Mouse (Mus musculus) hindbrain, embryonic 13.5 days (tissue): ENCODE data around the gene 1700021F05Rik. TPM values are rescaled to one million over a fixed set of nuclear protein-coding genes. Genes with fewer than 3 reads are reported as not detected.

Source experiments
- ATAC-seq: fragments of 200-750 bp; cut with Nextera tagmentation; 2 replicates; pipeline ENCODE4 v1.8.0; 2017; ENCODE audit warnings: moderate TSS enrichment; ENCODE audit not compliant: low FRiP score
- H3K27ac ChIP-seq: fragments of 300-500 bp; sonication (generic); 2 replicates; pipeline ENCODE4 v1.5.1; 2015; ENCODE audit warnings: inconsistent platforms, mild to moderate bottlenecking, moderate library complexity
- H3K27me3 ChIP-seq: fragments of 300-500 bp; sonication (generic); 2 replicates; pipeline ENCODE4 v1.6.1; 2015; ENCODE audit warnings: mild to moderate bottlenecking, inconsistent platforms
- H3K36me3 ChIP-seq: fragments of 300-500 bp; sonication (generic); 2 replicates; pipeline ENCODE4 v1.6.1; 2015; ENCODE audit warnings: mild to moderate bottlenecking, inconsistent platforms
- H3K4me1 ChIP-seq: fragments of 300-500 bp; sonication (generic); replicated peaks from 2 replicates; pipeline ENCODE4 v1.6.1; 2015; ENCODE audit warnings: inconsistent platforms
- H3K4me2 ChIP-seq: fragments of 300-500 bp; sonication (generic); 2 replicates; pipeline ENCODE4 v1.6.1; 2015; ENCODE audit warnings: inconsistent platforms, mild to moderate bottlenecking, moderate library complexity
- H3K4me3 ChIP-seq: fragments of 300-500 bp; sonication (generic); 2 replicates; pipeline ENCODE4 v1.5.1; 2015; ENCODE audit warnings: mild to moderate bottlenecking, inconsistent platforms
- H3K9ac ChIP-seq: fragments of 300-500 bp; sonication (generic); 2 replicates; pipeline ENCODE4 v1.6.1; 2015; ENCODE audit warnings: mild to moderate bottlenecking, inconsistent platforms
- H3K9me3 ChIP-seq: fragments of 300-500 bp; sonication (generic); 2 replicates; pipeline ENCODE4 v1.6.1; 2016; ENCODE audit warnings: inconsistent platforms
- WGBS: fragments of 180-500 bp; shearing (Covaris S2); methylation state at CpG from one replicate; pipeline ENCODE4 v1.1.7; 2015; 5-methylcytosine and 5-hydroxymethylcytosine counted together
- polyA plus RNA-seq: library from polyadenylated mRNA; unstranded; fragments of >200 nt; fragmentation: Nextera tagmentation; extraction: Ambion mirVana; gene quantifications from 2 replicates; pipeline ENCODE4 v1.2.1, GENCODE M21; 2015

1700021F05Rik gene
- polyA plus RNA-seq: 65.5 and 69.7 TPM in 2 replicates

DNA sequence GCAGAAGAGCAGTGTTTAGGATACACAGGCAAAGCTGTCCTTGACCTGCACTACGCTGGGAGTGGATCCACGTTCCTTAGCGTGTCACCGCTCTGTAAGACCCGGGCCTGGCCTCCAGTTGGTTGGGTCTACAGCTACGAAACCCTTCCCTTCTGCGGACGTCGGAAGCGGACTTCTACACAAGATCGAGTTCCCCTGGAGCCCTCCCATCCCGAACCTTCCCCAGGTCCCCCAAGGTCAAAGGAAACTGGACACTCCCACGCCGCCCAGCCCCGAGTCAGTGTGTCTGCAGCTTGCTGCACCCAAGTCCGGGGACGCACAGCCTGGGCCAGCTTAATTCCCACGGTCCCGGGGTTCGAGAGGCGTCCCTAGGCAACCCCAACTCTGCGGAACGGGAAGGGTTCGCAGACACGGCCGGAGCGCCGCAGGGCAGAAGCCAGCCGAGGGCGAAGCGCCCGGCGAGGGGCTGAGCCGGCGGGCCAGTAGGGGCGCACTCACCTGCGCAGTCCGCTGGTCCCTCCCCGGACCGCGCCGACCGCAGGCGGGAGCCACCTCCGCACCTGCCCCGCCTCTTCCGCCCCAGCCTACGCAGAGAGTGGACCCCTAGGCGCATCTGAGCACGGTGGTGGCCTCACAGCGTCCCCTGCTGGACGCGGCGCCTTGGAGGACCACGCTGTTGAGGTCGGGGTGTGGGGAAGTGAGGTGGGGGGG is at the start of gene 1700021F05Rik:
Gene 1700021F05Rik, minus strand, starts transcription at position 553 of the 711 bp plus-strand sequence.
- Histone ChIP-seq H3K9ac (peak within 1 kb of the TSS; percentile 92), H3K36me3 (peaks cover 9% of the 10 kb centered on the region), H3K4me1 (peaks cover 21% of the 10 kb centered on the region), H3K27me3 (no peaks in the 10 kb centered on the region), H3K27ac (peak within 1 kb of the TSS; percentile 83), H3K4me3 (peak within 1 kb of the TSS; percentile 88), H3K4me2 (peak within 1 kb of the TSS; percentile 59), H3K9me3 (no peaks in the 10 kb centered on the region)
- WGBS: under 1% methylated on average over 47 of the region's 56 CpGs
- peak; percentile 99 for ATAC-seq

DNA sequence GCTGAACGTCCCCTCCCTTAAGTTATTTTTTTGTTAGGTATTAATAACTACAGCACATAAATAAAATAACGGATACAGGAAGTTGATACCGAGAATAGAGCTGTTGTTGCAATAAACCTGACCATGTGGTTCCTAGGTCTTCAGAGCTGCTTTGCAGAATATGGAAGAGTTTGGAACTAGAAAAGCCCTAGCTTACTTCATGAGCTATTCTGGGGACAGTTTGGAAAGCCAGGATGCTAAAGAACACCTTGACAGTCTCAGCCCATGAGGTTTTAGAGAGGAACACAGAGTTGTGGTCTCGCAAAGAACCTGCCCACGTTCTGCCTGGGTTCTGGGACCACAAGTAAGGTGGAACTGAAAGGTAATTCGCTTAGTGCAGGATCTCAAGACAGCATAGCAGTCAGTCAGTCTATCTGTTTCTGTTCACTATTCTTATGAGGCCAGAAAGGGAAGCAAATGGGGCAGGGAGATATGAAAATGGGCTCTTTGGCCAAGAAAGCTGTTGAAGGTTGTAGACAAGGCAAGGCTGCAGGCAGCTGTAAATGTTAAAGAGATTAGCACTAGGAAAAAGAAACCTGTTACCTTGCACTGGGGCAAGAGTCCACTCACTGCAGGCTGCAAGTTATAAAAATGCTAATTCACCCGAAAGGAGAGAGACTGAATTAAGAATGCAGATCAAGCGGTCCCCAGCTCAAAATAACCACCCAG is 47.8 kb upstream of the 1700021F05Rik start:
- Histone ChIP-seq H3K27ac (no peak overlapping the region), H3K36me3 (peaks cover 21% of the 10 kb centered on the region), H3K4me1 (peaks cover 7% of the 10 kb centered on the region), H3K9ac (no peak overlapping the region), H3K4me3 (no peak overlapping the region), H3K9me3 (no peaks in the 10 kb centered on the region), H3K4me2 (no peak overlapping the region), H3K27me3 (no peaks in the 10 kb centered on the region)
- WGBS: 69% methylated on average over 8 of the region's 8 CpGs
- no peak for ATAC-seq

DNA sequence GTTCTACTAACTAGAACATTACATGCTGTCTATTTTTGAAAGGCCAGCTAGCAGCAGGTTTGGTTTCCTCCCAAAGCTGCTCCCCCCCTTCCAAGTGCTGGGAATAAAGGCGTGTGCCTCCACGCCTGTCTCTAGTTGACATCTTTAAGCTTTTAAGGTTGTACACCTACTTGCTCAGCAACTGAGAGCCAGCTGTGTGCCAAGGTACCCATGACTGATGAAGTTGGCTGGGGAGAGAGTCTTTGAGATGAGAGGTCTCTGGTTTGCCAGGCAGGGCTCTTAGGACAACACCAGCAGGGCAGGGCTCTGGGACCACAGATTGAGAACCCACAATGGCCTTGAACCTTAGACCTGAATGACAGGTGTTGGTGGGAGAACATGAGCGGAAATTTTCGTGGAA is 43.7 kb upstream of the 1700021F05Rik start:
- Histone ChIP-seq H3K27ac (no peak overlapping the region), H3K4me3 (no peak overlapping the region), H3K9me3 (no peaks in the 10 kb centered on the region), H3K9ac (no peak overlapping the region), H3K4me2 (no peak overlapping the region), H3K36me3 (peaks cover 41% of the 10 kb centered on the region), H3K4me1 (peaks cover 21% of the 10 kb centered on the region), H3K27me3 (no peaks in the 10 kb centered on the region)
- ATAC-seq: no peak
- WGBS: 94% methylated on average over 4 of the region's 4 CpGs

DNA sequence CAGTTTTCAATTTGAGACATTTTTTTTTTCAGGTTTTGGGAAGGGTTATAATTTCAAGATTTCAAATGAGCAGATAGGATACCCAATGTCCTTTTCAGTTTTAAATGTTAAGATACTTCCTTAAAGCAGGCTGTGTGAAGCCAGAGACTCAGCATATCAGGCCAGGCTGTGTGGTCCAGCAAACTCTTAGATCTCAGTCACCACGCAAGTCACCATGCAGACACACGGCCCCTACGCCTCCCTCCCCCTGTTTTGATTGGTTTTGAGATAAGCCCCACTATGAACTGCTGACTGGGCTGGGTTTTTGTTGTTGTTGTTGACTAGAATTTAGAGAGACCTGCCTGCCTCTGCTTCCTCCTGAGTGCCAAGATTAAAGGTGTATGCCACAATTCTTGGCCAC is 40.5 kb upstream of the 1700021F05Rik start:
- peak overlapping the region; percentile 99 for H3K9ac ChIP-seq
- peaks cover 36% of the 10 kb centered on the region for H3K36me3 ChIP-seq
- H3K4me2 ChIP-seq: peak overlapping the region; percentile 64
- H3K9me3 ChIP-seq: no peaks in the 10 kb centered on the region
- peak overlapping the region; percentile 86 for H3K4me3 ChIP-seq
- 25% methylated on average over 3 of the region's 3 CpGs for WGBS
- ATAC-seq: no peak
- peaks cover 27% of the 10 kb centered on the region for H3K4me1 ChIP-seq
- no peaks in the 10 kb centered on the region for H3K27me3 ChIP-seq
- peak overlapping the region; percentile 99 for H3K27ac ChIP-seq

DNA sequence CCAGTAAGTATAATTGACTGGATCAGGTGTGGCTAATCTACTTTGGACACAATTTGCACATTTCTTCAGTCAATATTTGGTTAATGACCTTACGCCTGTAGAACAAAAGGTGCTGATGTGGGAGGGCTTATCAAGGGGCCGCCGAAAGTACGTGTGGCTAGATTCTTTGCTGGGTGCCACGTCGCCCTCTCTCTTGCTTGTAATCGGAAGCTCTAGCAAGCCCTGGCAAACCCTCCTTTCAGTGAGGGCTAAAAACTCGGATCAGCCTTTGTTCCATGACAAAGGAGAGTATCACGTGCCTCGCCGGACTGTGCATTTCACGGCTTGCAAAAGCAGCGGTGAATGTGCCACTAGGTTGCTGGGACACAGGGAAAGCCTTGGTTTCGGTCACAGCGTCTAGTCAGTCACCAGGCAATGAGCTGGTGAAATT is 39.9 kb upstream of the 1700021F05Rik start:
- H3K27ac ChIP-seq: peak overlapping the region; percentile 99
- peak; percentile 40 for ATAC-seq
- WGBS: under 1% methylated on average over 15 of the region's 15 CpGs

DNA sequence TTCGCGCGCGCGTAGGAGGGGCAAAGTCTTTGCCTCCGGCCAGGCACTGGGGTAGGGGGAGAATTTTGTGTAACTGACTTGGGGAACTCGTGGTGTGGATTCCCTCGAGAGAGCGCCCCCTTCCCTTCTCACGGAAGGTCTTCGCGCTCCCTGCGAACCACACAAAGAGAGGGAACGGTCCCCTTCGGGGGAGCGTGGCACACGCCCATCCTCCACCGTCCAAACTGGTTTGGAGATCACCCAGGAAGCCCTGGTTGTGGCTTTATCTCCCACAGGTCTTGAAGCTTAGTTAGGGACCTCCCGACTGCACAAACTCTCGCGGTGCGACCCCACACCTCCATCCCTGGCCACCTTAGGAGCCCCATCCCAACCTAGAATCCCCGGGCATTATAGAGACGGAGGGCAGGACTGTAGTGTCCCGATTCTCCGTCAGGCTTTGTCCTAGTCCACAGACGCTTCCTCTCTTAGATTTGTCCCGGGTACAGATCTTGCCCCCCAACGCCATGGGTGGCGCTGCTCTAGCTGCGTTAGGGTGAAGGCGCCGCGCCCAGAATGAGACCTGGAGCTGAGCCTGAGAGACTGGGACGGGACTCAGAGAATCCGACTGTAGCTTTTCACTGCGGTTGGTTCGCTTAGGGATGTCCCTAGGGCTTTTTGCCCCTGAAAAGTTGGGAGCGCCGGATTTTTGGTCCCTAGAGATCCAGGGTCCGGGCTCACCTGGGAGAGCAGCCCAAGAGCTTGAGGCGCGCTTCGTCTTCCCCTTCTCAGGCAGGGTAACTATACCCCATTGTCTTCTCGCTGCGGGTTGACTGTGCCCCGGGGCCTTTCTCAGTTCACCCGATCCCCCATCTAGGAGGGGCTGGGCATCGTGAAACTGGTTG is 38.8 kb upstream of the 1700021F05Rik start:
- Histone ChIP-seq H3K4me3 (peak overlapping the region; percentile 86), H3K27ac (peak overlapping the region; percentile 99), H3K9ac (peak overlapping the region; percentile 99), H3K9me3 (no peaks in the 10 kb centered on the region), H3K4me2 (peak overlapping the region; percentile 64), H3K27me3 (no peaks in the 10 kb centered on the region), H3K4me1 (peaks cover 27% of the 10 kb centered on the region), H3K36me3 (peaks cover 30% of the 10 kb centered on the region)
- under 1% methylated on average over 49 of the region's 49 CpGs for WGBS
- ATAC-seq: peak; percentile 51

More for the DNA sequence above, 39.9 kb upstream of the 1700021F05Rik start:
- H3K4me2 ChIP-seq: peak overlapping the region; percentile 64
- peak overlapping the region; percentile 99 for H3K9ac ChIP-seq
- peak overlapping the region; percentile 86 for H3K4me3 ChIP-seq
- H3K36me3 ChIP-seq: peaks cover 36% of the 10 kb centered on the region
- no peaks in the 10 kb centered on the region for H3K27me3 ChIP-seq
- H3K4me1 ChIP-seq: peaks cover 27% of the 10 kb centered on the region
- no peaks in the 10 kb centered on the region for H3K9me3 ChIP-seq

DNA sequence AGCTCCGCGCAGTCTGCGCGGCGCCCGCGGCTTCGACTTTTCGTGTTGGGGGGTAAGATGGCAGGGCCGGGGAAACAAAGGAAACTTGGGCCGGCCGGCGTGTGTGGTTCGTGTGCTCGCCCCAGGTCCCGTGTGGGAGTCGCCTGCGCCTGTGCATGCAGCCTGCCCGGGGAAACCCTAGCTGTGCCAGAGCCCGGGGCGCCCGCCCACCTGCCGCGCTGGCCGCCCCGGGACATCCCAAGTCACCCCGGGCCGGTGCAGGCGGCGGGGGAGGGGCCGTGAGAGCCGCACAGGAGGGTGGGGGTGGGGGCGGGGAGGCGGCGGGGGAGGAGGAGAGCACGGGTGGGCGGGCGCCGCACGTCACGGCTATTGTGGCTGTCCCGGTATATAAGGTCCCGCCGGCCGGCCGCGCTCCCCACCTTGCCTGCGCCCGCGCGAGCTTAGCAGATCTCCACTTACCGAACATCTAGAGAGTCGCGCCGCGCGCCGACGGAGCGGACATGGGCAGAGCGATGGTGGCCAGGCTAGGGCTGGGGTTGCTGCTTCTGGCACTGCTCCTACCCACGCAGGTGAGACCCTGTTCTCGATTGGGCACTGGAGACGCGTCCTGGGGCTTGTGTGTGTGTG is 38.1 kb upstream of the 1700021F05Rik start:
- Histone ChIP-seq H3K27ac (peak overlapping the region; percentile 99), H3K4me1 (peaks cover 27% of the 10 kb centered on the region), H3K9me3 (no peaks in the 10 kb centered on the region), H3K9ac (peak overlapping the region; percentile 99), H3K4me2 (peak overlapping the region; percentile 64), H3K27me3 (no peaks in the 10 kb centered on the region), H3K4me3 (peak overlapping the region; percentile 86), H3K36me3 (peaks cover 22% of the 10 kb centered on the region)
- under 1% methylated on average over 51 of the region's 65 CpGs for WGBS
- ATAC-seq: peak; percentile 90

DNA sequence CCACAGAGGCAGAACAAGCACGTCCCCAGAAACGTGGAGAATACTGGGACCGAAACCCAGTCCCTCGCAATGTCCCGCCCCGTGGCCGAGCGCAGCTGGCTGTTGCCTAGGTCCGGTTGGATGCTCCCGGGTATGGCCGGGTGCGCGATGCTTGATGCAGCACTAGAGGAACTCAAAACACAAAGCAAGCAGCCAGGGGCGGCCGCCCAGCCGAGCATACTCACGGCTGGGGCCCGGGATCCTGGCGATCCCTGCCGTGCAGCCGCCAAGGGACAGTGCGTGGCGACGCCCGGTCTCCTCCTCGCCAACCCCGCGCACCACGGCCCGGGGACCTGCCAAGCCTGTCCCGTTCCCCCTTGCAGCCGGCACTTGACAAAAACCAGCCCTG is 37.6 kb upstream of the 1700021F05Rik start:
- WGBS: under 1% methylated on average over 32 of the region's 32 CpGs
- H3K9me3 ChIP-seq: no peaks in the 10 kb centered on the region

DNA sequence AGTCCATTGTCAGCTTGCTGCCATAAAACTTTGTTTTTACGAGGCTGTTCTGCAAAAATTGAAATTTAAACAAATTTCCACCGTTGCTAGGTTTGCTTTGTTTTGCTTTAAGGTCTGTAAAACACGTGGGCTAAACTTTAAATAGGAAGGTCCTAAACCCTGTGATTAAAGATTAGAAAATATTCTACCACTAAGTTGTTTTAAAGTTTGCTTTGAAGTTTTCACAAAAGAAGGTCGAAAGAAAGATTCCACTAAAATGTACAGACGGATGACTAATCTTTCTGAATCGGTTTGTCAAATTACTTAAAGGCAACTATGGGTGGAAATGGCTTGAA is 37.2 kb upstream of the 1700021F05Rik start, which contains the start of gene Cd24a:
Gene Cd24a, plus strand, starts transcription at position 288 of the 335 bp plus-strand sequence.
- Histone ChIP-seq H3K9me3 (no peaks in the 10 kb centered on the region), H3K9ac (peak within 1 kb of the TSS; percentile 99), H3K36me3 (peaks cover 13% of the 10 kb centered on the region), H3K27me3 (no peaks in the 10 kb centered on the region), H3K4me2 (peak within 1 kb of the TSS; percentile 64), H3K4me1 (peaks cover 27% of the 10 kb centered on the region), H3K27ac (peak within 1 kb of the TSS; percentile 99), H3K4me3 (peak within 1 kb of the TSS; percentile 86)
- ATAC-seq: no peak
- 2% methylated on average over 6 of the region's 6 CpGs for WGBS

More for the DNA sequence above, 37.6 kb upstream of the 1700021F05Rik start:
- H3K4me1 ChIP-seq: peaks cover 27% of the 10 kb centered on the region
- peak overlapping the region; percentile 64 for H3K4me2 ChIP-seq
- peak overlapping the region; percentile 86 for H3K4me3 ChIP-seq
- peaks cover 17% of the 10 kb centered on the region for H3K36me3 ChIP-seq
- no peaks in the 10 kb centered on the region for H3K27me3 ChIP-seq
- ATAC-seq: peak; percentile 58
- peak overlapping the region; percentile 99 for H3K9ac ChIP-seq
- H3K27ac ChIP-seq: peak overlapping the region; percentile 99

DNA sequence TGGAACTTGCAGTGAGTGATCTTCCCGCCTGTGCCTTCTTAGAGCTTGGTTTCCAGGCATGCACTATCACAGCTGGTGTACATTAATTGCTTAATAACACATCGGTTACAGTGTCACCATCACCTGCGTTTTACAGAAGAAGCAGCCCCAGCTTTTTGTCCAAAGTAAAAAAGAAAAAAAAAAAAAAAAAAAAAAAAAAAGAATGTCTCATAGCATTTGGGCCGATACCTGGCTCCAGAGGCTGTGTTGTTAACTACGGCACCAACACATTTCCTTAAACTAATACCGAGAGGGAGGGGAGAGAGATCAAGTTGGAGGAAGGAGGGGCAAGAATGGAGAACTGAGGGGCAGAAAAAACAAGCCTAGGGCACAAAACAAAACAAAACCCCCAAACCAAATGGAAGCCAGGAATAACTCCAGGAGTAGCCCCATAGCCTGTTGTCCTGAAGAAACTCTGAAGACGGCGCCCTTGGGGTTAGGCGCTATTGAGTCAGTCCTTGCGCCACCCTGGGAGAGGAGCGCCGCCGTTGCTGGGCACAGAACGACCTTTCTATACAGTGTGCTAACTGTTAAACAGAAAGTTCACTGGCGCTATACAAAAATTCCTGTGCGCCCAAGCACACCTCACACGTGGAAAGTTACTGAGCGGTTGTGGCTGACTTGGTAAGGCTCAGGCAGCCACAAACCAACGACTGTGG is 36.7 kb upstream of the 1700021F05Rik start:
- WGBS: 13% methylated on average over 19 of the region's 19 CpGs
- peak overlapping the region; percentile 86 for H3K4me3 ChIP-seq
- no peaks in the 10 kb centered on the region for H3K27me3 ChIP-seq
- H3K9ac ChIP-seq: peak overlapping the region; percentile 55; the same call in 1 of the 2 replicates
- peaks cover 8% of the 10 kb centered on the region for H3K36me3 ChIP-seq
- ATAC-seq: no peak
- H3K4me2 ChIP-seq: peak overlapping the region; percentile 64
- no peaks in the 10 kb centered on the region for H3K9me3 ChIP-seq
- H3K27ac ChIP-seq: no peak overlapping the region; the same call in 1 of the 2 replicates
- H3K4me1 ChIP-seq: peaks cover 25% of the 10 kb centered on the region

DNA sequence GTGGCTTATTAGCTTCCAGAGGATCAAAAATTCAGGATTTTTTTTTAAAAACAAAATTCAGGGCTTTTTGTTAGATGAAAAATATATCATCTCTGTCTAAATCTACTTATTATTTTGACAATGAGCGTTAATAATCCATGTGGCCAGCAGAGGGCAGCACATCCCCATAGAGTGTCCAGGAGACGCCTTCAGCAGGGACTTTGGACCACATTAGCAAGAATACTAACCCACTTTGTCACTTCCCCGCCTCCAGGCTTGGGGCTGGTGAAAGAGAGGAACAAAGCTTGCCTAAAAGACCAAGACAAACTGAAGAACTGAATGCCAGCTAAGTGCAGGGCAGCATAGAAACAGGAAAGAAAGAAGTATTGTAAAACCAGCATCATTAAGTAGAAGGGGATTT is 34.2 kb upstream of the 1700021F05Rik start:
- no peaks in the 10 kb centered on the region for H3K9me3 ChIP-seq
- 2% methylated on average over 3 of the region's 3 CpGs for WGBS
- H3K9ac ChIP-seq: no peak overlapping the region
- H3K27ac ChIP-seq: no peak overlapping the region
- ATAC-seq: no peak
- H3K4me3 ChIP-seq: no peak overlapping the region
- H3K4me2 ChIP-seq: no peak overlapping the region
- H3K27me3 ChIP-seq: no peaks in the 10 kb centered on the region
- H3K4me1 ChIP-seq: peaks cover 13% of the 10 kb centered on the region
- H3K36me3 ChIP-seq: no peaks in the 10 kb centered on the region
